Mouse (Mus musculus): ENCODE data around the gene Olfr1427.
"Not testable (repeated sequence)": the region's sequence is repeated elsewhere in the genome, so short reads cannot be mapped to it uniquely, and the experiment has no call there.

Gene Olfr1427

DNA sequence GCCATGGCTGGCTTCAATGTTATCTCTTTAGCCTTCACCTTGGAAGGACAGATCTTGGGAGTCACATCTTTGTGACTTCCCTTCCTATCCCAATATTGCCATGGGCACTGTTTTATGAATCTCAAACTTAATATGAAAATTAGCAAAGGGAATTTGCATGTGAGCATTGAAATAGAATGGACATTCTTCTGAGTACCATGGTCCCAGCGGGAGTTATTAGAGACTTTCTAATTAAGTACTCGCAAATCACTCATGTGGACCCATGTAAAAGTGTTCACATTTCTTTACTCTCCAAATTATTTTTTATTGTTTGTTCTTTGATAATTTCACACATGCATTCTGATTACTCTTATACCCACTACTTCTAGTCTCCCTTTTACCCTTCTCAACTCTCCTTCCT is at the start of gene Olfr1427:
Gene Olfr1427 (minus strand): TSS at position 101 of the 400 bp plus-strand sequence.
- in situ Hi-C loops (cut with MboI), result no loop called here

DNA sequence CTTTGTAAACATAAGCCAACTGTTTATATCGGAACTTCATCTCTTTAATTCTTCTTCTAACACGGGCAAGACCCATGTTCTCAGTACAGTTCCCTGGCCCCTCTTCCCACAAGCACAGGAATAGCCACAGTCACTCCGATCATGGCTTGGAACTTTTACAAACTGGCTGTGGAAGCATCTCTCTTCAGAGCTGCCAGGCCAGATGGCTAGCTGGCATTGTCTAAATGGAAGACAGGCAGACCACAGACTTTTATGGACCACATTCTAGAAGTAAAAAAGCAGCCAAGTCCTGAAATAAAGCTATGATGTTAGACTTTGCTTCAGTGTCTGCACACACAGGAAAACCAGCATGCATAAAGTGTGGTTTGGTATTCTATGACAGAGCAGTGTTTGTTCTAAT is 42.3 kb upstream of the Olfr1427 start:
- in situ Hi-C loops (cut with MboI), result no loop called here

DNA sequence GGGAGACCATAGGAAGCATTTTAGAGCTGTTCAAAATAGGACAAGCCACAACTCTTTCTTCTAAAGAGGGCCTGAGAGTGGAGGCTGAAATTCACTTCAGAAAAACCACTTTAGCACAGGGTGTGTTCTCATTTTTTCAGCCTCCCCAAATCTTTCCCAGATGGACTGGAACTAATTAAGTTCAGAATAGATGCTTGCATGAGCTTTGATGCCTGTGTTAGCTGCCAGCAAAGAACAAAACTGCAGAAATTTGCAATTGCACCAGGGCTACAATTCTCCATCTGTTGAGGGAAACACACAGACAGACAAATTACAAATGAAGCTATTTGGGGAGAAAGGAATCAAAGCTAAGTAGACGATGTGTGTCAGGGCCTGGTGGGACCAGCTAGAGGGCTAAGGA is 40.2 kb upstream of the Olfr1427 start:
- in situ Hi-C loops (cut with MboI), result no loop called here

DNA sequence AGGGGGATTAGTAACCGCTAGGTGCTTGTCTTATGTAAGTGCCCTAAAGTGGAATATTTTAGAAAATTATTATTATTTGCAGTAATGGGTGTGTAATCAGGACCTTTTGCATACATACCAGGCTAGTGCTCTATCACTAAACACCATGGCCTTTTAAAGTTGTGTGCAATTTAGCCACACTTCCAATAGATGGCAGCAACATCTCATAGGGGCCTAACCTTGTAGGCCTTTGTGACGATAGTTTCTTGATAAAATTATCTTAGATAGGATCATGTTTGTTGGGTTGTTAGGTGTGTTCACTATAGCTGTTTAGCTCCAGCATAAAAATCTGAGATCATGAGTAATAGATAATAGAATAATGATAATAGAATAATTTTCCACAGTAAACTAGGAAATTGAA is 31.2 kb upstream of the Olfr1427 start:
- in situ Hi-C loops (cut with MboI), result no loop called here

DNA sequence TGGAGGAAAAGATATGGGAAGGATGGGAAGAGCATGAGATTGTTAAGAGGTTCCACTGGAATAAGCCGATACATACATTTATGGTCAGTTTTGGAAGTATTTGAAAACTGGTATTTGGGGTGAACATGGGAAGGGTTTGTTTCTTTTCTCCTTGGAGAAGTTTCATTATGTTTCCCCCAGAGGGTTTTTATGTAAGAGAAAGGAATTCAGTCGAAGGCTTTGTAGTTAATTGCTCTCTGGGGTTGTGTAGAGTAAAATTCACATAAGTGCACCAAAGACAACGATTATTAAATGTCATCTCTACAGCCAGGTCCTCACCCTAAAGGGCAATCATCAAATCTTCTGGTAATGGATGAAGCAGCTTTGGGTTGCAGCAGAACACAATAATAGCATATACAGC is 20.0 kb upstream of the Olfr1427 start, which contains the start of gene Olfr76:
Gene Olfr76 (minus strand): TSS at position 101 of the 400 bp plus-strand sequence.
- in situ Hi-C loops (cut with MboI), result no loop called here

DNA sequence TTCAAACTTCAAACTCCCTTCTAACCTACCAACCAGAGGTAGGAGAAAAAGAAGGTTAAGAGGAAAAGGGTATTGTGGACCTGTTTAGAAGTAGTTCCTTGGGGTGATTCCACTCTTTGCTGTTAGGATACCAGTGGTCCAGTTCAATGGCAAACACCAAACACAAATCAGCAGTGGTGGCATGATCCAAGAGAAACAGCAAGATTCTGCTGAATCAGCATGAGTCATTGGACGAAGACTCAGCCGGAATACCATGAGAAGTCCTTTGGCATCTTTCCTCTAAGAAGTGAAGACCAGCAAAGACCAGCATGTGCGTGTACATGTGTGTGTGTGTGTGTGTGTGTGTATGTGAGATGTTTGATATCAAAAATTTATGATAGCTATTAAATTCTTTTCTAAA is 13.3 kb upstream of the Olfr1427 start:
- in situ Hi-C loops (cut with MboI), result no loop called here

DNA sequence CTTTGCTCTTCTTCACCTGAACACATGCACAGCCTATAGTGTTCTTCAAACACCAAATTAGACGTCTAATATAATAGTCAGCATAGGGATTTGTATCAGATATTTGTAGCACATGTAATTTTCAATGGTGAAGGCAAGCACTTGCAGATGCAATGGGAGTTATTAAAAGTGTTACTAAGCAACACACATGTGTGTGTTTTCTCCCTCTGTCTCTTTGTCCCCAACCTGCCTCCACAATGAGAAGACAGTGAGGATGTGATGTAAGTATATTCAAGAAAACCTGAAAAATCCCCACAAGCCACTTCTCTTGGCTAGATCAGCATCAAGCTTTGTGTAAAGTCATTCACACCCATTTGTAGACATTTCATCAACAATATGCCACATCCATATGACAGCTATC is 12.7 kb upstream of the Olfr1427 start, which contains the start of gene Olfr1428:
Gene Olfr1428 (minus strand): TSS at position 101 of the 400 bp plus-strand sequence.
- in situ Hi-C loops (cut with MboI), result no loop called here

DNA sequence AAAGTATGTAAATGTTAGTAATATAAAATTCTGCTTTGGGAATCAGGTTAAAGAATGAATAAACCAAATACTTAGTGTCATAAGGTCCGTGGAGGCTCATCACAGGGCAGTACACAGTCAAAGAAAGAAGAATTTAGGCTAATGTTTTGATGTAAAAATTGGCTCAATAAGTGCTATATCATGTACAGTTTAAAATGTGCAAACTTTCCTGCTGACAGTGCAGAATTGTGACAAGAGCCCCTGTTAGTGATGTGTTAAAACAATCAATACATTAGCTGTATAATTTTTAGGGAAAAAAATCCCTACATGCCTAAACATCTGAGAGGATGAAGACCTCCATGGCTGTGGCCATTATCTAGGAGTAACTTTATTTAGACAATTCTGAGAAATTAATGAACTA is 10.7 kb upstream of the Olfr1427 start:
- in situ Hi-C loops (cut with MboI), result no loop called here

DNA sequence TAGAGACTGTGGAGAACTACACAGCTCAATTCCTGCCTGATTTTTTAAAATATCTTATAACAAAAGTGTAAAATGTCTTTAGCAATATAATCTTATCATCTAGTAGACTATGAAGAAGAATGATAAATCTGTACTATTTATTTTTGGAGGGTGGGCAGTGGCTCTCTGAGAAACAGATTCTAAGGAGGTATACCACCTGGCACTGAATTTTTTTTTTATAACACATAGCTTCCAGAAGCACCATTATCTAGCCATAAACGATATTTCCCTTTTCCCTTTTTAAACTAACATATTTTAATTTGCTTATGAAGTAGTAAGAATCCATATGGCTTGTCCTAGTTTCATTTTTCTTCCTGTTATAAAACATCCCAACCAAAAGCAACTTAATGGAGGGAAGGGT is 1.4 kb upstream of the Olfr1427 start:
- in situ Hi-C loops (cut with MboI), result no loop called here

DNA sequence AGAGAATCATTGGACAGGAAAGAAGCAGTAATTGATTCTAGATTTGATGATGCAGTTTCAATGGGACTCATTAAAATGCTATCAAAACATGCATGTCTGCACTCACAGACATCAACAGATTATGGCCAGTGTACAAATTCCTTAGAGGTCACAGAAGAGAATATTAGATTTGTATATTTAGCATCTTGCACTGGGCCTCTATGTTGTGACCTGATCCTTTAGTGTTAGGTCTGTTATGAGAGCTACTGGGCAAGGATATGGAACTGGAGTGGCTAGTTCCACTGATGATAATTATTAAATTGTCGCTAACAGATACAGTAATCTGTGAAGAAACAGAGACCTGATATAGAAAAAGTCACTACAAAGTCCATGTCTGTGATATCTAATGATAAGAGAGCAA is 11.2 kb downstream of the Olfr1427 start, which contains the start of gene Olfr1426:
Gene Olfr1426 (minus strand): TSS at position 101 of the 400 bp plus-strand sequence.
- in situ Hi-C loops (cut with MboI), result no loop called here

DNA sequence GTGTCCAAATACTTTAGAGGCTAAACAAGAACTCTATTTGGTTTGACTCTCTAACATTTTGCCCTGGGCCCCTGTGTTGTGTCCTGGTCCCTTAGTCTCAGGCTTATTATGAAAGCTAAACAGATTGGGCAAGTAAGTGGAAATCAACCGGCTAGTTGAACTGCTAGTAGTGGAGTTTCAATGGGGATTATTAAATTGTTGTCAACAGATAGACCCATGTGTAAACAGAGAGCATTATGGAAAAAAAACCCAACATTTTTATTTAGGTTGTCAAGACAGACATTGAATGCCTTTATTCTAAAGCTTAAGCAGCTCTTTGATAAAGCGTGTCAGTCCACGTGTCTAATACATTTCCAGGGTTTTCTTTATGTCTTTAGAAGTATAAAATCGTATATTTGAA is 25.5 kb downstream of the Olfr1427 start, which contains the start of gene Olfr1425:
Gene Olfr1425 (minus strand): TSS at position 101 of the 400 bp plus-strand sequence.
- in situ Hi-C loops (cut with MboI), result not testable (repeated sequence)

DNA sequence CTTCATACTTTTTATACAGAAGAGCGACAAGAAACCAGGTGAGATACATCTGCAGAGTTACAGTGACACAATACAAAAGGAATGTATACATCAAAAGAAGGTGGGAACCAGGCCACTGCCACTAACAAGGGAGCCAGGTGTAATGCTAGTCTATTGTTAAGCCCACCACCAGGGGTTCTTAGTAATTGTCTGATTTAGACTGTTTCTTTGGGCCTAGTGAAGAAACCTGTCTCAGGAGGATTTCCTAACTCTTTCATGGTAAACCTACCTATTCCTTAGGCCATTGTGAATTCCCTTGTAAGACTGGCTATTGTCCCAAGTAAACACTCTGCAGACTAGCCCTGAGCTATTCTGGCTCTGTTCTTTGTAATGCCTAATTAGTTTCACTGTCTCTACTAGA is 33.6 kb downstream of the Olfr1427 start:
- in situ Hi-C loops (cut with MboI), result not testable (repeated sequence)

DNA sequence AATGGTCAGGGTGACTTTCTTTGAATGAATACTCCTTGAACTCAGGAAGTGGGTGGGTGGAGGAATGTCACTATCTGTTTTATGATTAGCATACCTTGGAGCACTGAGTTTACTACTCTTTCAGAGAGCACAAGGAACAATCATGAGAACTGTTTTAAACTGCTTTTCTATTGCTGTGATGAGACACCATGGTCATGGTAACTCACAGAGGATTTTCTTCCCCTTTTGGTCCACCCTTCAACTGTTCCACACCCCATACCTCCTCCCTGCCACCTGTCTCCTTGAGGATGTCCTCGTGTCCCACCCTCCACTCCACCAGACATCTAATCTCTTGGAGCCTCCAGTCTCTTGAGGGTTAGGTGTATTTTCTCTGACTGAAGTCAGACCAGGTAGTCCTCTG is 35.3 kb downstream of the Olfr1427 start:
- in situ Hi-C loops (cut with MboI), result not testable (repeated sequence)

DNA sequence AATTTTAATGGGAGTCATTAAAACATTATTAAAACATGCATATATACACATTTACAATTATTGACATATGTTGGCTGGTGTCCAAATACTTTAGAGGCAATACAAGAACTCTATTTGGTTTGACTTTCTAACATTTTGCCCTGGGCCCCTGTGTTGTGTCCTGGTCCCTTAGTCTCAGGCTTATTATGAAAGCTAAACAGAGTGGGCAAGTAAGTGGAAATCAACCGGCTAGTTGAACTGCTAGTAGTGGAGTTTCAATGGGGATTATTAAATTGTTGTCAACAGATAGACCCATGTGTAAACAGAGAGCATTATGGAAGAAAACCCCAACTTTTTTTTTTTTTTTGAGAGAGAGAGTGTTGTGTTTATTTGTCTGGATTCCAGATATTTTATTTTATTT is 40.6 kb downstream of the Olfr1427 start, which contains the start of gene Olfr1424:
Gene Olfr1424 (minus strand): TSS at position 101 of the 400 bp plus-strand sequence.
- in situ Hi-C loops (cut with MboI), result not testable (repeated sequence)
